Mouse (Mus musculus) granulocyte monocyte progenitor cell, adult 5-6 weeks (primary cell): ENCODE measurements around the gene Olfr1076. TPM values are rescaled to one million over a fixed set of nuclear protein-coding genes. Genes with fewer than 3 reads are reported as not detected.
"Not testable (repeated sequence)": the region's sequence is repeated elsewhere in the genome, so short reads cannot be mapped to it uniquely, and the experiment has no call there.

ENCODE experiments used
- ATAC-seq: replicated peaks from 2 replicates; pipeline ENCODE4 v1.8.0; 2016; ENCODE audit warnings: mild to moderate bottlenecking, moderate TSS enrichment, inconsistent platforms; ENCODE audit not compliant: poor library complexity, severe bottlenecking
- total RNA-seq, 2 experiments: library from RNA; stranded (forward) in 1 of 2; stranded (reverse) in 1 of 2; fragments of 200-712, 200-1000 nt in 1 of 2; fragments of >200 nt in 1 of 2; fragmentation: Nextera tagmentation in 1 of 2; gene quantifications; 2 replicates each; pipeline ENCODE4 v1.2.3; 2014 to 2017

Olfr1076 gene
- total RNA-seq (2014; fragmentation: Nextera tagmentation) (not detected in 2 replicates), total RNA-seq (2017) (not detected in 2 replicates)

GRCm38 (mm10) chr2:86508161-86508560 lies at the start of gene Olfr1076:
Gene Olfr1076 (plus strand): TSS chr2:86508461.
- ATAC-seq = no peak

- no peak for ATAC-seq
These were observed 47.8 kb upstream of the Olfr1076 start for GRCm38 (mm10) chr2:86460434-86460833.

- ATAC-seq = peak; percentile 65
These were observed 43.7 kb upstream of the Olfr1076 start for GRCm38 (mm10) chr2:86464442-86465109.

GRCm38 (mm10) chr2:86487286-86487685 lies 21.0 kb upstream of the Olfr1076 start, which contains the start of gene Olfr228:
Gene Olfr228 (minus strand): TSS chr2:86487386.
- ATAC-seq = no peak

GRCm38 (mm10) chr2:86530991-86531390 lies 22.7 kb downstream of the Olfr1076 start:
- no peak for ATAC-seq

GRCm38 (mm10) chr2:86542380-86542779 lies 34.1 kb downstream of the Olfr1076 start, which contains the start of gene Olfr1079:
Gene Olfr1079 (minus strand): TSS chr2:86542480.
- ATAC-seq = no peak

- not testable (repeated sequence) for ATAC-seq
These were observed 49.9 kb downstream of the Olfr1076 start, which contains the start of gene Olfr1080 for GRCm38 (mm10) chr2:86558135-86558534. Gene Olfr1080 (minus strand): TSS chr2:86558235.

Other genes with a start within 250 kb of the Olfr1076 start
- not detected in 2 replicates for gene Olfr1051, start 229.4 kb upstream of the Olfr1076 start, total RNA-seq (2014; fragmentation: Nextera tagmentation)
- not detected in 2 replicates for gene Olfr1051, start 229.4 kb upstream of the Olfr1076 start, total RNA-seq (2017)
- not detected in 2 replicates for gene Olfr1052, start 216.0 kb upstream of the Olfr1076 start, total RNA-seq (2014; fragmentation: Nextera tagmentation)
- not detected in 2 replicates for gene Olfr1052, start 216.0 kb upstream of the Olfr1076 start, total RNA-seq (2017)
- gene Olfr1053, start 193.2 kb upstream of the Olfr1076 start, total RNA-seq (2014; fragmentation: Nextera tagmentation) = not detected in 2 replicates
- gene Olfr1053, start 193.2 kb upstream of the Olfr1076 start, total RNA-seq (2017) = not detected in 2 replicates
- gene Olfr1054, start 173.0 kb upstream of the Olfr1076 start, total RNA-seq (2014; fragmentation: Nextera tagmentation) = not detected in 2 replicates
- not detected in 2 replicates for gene Olfr1054, start 173.0 kb upstream of the Olfr1076 start, total RNA-seq (2017)
- not detected in 2 replicates for gene Olfr1055, start 158.2 kb upstream of the Olfr1076 start, total RNA-seq (2014; fragmentation: Nextera tagmentation)
- not detected in 2 replicates for gene Olfr1055, start 158.2 kb upstream of the Olfr1076 start, total RNA-seq (2017)
- gene Olfr1056, start 146.0 kb upstream of the Olfr1076 start, total RNA-seq (2014; fragmentation: Nextera tagmentation) = not detected in 2 replicates
- not detected in 2 replicates for gene Olfr1056, start 146.0 kb upstream of the Olfr1076 start, total RNA-seq (2017)
- gene Olfr1057, start 130.1 kb upstream of the Olfr1076 start, total RNA-seq (2014; fragmentation: Nextera tagmentation) = not detected in 2 replicates
- gene Olfr1057, start 130.1 kb upstream of the Olfr1076 start, total RNA-seq (2017) = not detected in 2 replicates
- gene Olfr1058, start 119.9 kb upstream of the Olfr1076 start, total RNA-seq (2014; fragmentation: Nextera tagmentation) = not detected in 2 replicates
- gene Olfr1058, start 119.9 kb upstream of the Olfr1076 start, total RNA-seq (2017) = not detected in 2 replicates
- gene Olfr1061, start 94.4 kb upstream of the Olfr1076 start, total RNA-seq (2014; fragmentation: Nextera tagmentation) = not detected in 2 replicates
- not detected in 2 replicates for gene Olfr1061, start 94.4 kb upstream of the Olfr1076 start, total RNA-seq (2017)
- not detected in 2 replicates for gene Olfr1062, start 81.7 kb upstream of the Olfr1076 start, total RNA-seq (2014; fragmentation: Nextera tagmentation)
- gene Olfr1062, start 81.7 kb upstream of the Olfr1076 start, total RNA-seq (2017) = not detected in 2 replicates
- gene Olfr1065, start 57.9 kb upstream of the Olfr1076 start, total RNA-seq (2014; fragmentation: Nextera tagmentation) = not detected in 2 replicates
- gene Olfr1065, start 57.9 kb upstream of the Olfr1076 start, total RNA-seq (2017) = not detected in 2 replicates
- gene Olfr1066, start 52.2 kb upstream of the Olfr1076 start, total RNA-seq (2014; fragmentation: Nextera tagmentation) = not detected in 2 replicates
- not detected in 2 replicates for gene Olfr1066, start 52.2 kb upstream of the Olfr1076 start, total RNA-seq (2017)
- not detected in 2 replicates for gene Olfr228, start 21.1 kb upstream of the Olfr1076 start, total RNA-seq (2014; fragmentation: Nextera tagmentation)
- gene Olfr228, start 21.1 kb upstream of the Olfr1076 start, total RNA-seq (2017) = not detected in 2 replicates
- gene Olfr1079, start 34.0 kb downstream of the Olfr1076 start, total RNA-seq (2014; fragmentation: Nextera tagmentation) = not detected in 2 replicates
- not detected in 2 replicates for gene Olfr1079, start 34.0 kb downstream of the Olfr1076 start, total RNA-seq (2017)
- not detected in 2 replicates for gene Olfr1080, start 49.8 kb downstream of the Olfr1076 start, total RNA-seq (2014; fragmentation: Nextera tagmentation)
- not detected in 2 replicates for gene Olfr1080, start 49.8 kb downstream of the Olfr1076 start, total RNA-seq (2017)
- gene Olfr1082, start 90.5 kb downstream of the Olfr1076 start, total RNA-seq (2014; fragmentation: Nextera tagmentation) = not detected in 2 replicates
- not detected in 2 replicates for gene Olfr1082, start 90.5 kb downstream of the Olfr1076 start, total RNA-seq (2017)
- gene Olfr1084, start 131.3 kb downstream of the Olfr1076 start, total RNA-seq (2014; fragmentation: Nextera tagmentation) = not detected in 2 replicates
- not detected in 2 replicates for gene Olfr1084, start 131.3 kb downstream of the Olfr1076 start, total RNA-seq (2017)
- gene Olfr1085, start 153.6 kb downstream of the Olfr1076 start, total RNA-seq (2014; fragmentation: Nextera tagmentation) = not detected in 2 replicates
- gene Olfr1085, start 153.6 kb downstream of the Olfr1076 start, total RNA-seq (2017) = not detected in 2 replicates
- not detected in 2 replicates for gene Olfr1086, start 171.6 kb downstream of the Olfr1076 start, total RNA-seq (2014; fragmentation: Nextera tagmentation)
- not detected in 2 replicates for gene Olfr1086, start 171.6 kb downstream of the Olfr1076 start, total RNA-seq (2017)
- not detected in 2 replicates for gene Olfr1087, start 189.9 kb downstream of the Olfr1076 start, total RNA-seq (2014; fragmentation: Nextera tagmentation)
- not detected in 2 replicates for gene Olfr1087, start 189.9 kb downstream of the Olfr1076 start, total RNA-seq (2017)
- gene Olfr1089, start 225.2 kb downstream of the Olfr1076 start, total RNA-seq (2014; fragmentation: Nextera tagmentation) = not detected in 2 replicates
- gene Olfr1089, start 225.2 kb downstream of the Olfr1076 start, total RNA-seq (2017) = not detected in 2 replicates